Mouse (Mus musculus) granulocyte monocyte progenitor cell, adult 5-6 weeks (primary cell): ENCODE data around the gene Pecam1. TPM values are rescaled to one million over a fixed set of nuclear protein-coding genes. Genes with fewer than 3 reads are reported as not detected.
"Not testable (repeated sequence)": the region's sequence is repeated elsewhere in the genome, so short reads cannot be mapped to it uniquely, and the experiment has no call there.

ENCODE experiments used
- ATAC-seq: replicated peaks from 2 replicates; pipeline ENCODE4 v1.8.0; 2016; ENCODE audit warnings: mild to moderate bottlenecking, moderate TSS enrichment, inconsistent platforms; ENCODE audit not compliant: poor library complexity, severe bottlenecking
- total RNA-seq, 2 experiments: library from RNA; stranded (forward) in 1 of 2; stranded (reverse) in 1 of 2; fragments of 200-712, 200-1000 nt in 1 of 2; fragments of >200 nt in 1 of 2; fragmentation: Nextera tagmentation in 1 of 2; gene quantifications; 2 replicates each; pipeline ENCODE4 v1.2.3; 2014 to 2017

Gene Pecam1
- total RNA-seq, 2 experiments from 2014 or later: 46.6 to 69.6 TPM

DNA sequence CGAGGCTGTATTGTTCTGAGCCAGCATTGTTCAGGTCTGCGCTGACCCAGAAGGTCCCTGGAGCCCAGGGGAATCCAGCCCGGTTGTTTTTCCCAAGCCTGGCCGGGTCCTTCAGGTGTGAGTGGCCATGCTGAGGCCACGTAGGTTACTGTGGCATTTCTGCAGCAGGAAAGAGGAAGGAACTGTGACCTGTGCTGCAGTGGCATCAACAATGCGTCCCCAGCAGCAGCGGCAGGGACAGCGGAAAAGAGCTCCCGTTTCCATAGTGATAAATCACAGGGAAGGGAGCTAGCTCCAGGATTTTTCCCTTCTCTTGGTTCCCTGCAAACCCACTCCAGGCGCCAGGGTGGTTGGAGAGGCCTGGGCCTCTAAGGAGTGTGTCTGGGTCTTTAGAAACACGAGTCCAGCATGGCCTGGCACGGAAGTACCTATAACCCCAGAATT is 13.2 kb downstream of the Pecam1 start:
- ATAC-seq: peak; percentile 48

DNA sequence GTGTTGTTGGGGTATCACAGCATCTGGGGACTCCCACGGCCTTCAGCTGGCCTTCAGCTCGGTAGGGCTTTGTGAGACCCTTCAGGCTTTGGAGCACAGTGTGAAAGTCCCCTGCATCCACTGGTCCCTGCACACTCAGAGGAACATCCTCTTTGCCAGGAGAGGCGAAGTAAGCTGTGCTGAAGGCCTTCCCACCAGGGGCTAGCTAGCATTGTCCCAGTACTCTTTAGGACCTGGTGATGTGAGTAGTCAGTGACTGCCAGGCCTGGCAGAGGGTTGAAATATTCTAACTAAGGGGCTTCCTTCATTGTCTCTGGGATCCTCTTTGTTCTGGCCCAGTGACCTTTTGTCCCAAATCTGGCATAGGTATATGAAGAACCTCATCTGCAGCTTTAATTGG is 13.8 kb downstream of the Pecam1 start:
- no peak for ATAC-seq

DNA sequence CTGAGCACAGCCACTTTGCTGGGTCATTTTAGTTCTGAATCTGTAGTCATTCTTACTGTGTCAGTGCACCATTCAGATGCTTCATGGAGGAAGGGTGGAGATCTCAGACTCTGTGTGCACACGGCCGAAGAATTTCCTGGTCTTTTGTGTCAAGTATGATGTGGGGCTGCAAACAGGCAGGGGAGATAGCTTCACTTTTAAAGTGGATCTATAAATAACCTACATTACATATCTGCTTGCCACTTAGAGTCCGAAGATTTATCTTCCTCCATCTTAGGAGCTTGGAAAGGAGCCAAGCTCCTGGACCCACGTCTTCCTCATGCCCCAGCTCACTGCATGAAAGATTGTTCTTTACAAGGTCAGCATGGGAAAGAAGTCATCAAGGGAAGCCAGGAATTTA is 19.7 kb downstream of the Pecam1 start:
- ATAC-seq: no peak

DNA sequence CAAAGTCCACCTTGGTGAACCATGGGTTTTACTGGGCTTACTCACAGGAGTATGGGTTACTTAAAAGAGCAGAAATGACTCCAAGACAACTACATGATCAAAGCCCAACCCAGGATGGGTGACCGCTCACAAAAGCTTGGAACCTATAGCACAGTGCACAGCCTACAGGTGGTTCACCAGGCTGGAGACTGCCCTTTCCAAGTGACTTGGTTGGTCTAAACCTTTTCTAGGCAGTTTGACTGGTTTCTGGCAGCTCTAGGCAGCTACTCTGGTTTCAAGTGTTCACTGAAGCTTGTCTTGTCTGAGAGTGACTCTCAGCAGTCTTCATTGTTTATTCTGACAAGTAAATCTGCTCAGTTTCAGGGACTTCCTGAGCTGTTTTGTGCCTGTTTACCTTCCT is 20.8 kb downstream of the Pecam1 start:
- ATAC-seq: no peak

DNA sequence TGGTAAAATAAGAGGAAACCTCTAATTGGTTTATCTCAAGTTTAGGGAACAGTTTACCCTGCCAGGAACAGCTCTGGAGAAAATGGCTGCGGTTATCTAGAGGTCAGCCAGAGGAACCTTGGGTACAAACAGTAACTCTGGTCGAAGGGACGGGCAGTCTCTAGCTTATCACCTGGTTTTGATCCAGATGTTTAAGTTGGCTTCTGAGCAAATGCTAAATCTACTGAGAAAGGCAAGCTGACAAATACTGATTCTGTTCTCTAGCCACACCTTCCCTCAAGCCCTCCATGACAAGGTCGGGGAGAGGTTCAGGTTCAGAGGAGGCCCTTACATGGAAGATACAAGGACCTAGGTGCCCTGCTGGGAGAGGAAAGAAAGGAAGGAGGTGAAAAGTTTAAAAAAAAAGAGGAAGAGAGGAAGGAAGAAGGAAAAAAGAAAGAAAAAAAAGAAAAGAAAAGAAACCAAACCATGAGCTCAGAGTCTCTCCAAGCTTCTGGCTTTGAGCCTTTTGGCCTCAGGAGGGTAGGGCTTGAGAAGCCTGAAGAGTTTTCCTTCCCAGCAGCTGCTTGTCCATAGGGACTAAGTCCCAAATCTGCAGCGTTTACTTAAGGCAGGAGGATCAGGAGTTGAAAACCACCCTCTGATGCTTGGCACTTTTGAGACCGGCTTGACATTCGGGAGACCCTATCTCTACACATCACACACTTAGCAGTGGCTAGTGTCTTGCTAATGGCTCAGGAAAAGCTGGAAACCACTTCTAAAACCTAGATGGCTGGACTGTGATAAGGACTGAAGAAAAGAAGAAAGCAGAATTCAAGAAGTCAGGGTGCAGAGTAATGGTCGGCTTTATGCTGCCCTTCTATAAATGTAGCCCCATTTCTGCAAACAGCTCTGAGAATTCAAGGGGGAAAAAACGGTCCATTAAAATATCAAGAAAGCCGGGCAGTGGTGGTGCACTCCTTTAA is 21.7 kb downstream of the Pecam1 start:
- ATAC-seq: no peak

DNA sequence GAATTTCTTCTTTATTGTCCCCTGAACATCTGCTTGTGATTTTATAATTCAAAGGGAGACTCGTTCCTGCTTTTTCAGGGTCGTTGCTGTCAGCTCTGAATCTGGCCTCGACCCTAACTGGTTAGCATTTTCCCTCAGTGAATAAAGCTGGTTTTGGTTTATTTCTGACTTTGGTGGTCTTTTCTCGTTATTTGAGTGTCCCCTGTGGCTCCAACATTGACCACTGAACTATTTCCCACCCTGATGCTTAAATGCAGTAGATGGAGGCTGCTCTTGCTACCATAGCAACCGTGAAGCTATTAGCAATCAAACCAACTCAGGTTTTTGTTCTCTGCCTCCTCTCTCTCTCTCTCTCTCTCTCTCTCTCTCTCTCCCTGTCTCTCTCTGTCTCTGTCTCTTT is 22.5 kb downstream of the Pecam1 start:
- ATAC-seq: no peak

DNA sequence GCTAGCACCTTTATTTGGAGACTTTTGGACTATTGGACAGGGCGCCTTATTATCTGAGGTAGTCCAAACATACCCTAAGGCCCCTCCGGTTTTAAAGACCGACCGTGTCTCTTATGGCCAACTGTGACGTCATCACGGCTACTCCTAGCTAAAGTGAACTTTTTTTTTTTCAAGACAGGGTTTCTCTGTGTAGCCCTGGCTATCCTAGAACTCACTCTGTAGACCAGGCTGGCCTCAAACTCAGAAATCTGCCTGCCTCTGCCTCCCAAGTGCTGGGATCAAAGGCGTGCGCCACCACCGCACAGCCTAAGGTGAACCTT is 25.6 kb downstream of the Pecam1 start:
- not testable (repeated sequence) for ATAC-seq

DNA sequence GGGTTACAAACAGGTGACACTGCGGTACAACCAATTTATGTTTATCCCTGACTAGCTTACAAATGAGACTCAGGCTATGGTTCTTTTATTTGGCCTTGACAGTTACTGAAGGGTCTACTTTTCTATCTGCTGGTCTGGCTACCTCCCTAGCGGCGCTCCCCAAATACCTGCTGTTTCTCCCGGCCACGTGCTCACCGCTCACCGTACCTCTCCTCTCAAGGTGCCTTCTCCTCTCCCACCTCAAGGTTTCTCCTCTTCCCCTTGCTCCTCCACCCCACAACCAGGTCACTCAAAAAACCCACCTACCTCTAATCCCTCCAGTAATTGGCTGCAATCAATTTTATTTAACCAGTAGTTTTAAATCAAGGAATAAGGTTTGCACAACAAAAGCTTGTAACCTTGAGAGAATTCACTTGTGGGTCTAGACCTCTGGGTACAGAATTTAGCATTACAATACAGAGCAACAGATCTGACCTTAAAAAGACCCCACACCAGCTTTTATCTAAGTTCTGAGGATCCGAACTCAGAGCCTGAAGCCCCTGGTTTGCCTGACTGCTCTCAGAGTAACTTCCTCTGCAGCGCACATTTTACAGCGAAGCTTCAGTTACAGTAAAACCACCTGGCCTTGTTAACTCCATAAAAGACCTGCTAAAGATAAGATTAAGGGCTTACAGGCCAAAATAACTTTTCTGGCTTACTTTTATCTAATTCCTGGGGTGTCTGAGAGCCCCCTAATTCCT is 26.1 kb downstream of the Pecam1 start:
- no peak for ATAC-seq

DNA sequence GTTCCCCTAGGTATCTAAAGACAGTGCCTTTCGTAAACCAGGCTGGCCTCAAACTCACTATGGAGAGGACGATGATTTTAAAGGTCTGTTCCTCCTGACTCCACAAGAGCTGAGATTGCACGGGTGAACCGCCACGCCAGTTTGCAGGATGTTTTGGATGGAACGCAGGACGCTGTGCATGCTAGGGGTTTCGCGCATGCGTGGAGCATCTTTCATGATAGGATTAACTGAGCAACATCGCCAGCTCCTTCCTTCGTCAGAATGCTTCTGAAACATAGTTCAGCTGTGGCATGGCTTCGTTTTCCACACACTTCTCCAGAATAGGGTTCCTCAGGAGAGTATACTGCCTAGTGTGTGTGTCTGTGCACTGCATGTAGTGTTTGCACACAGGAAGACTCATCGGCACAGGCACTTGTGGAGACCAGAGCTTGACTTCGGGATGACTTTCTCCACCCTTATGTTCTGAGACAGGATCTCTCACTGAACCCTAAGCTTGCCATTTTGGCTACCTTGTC is 26.8 kb downstream of the Pecam1 start:
- ATAC-seq: no peak

DNA sequence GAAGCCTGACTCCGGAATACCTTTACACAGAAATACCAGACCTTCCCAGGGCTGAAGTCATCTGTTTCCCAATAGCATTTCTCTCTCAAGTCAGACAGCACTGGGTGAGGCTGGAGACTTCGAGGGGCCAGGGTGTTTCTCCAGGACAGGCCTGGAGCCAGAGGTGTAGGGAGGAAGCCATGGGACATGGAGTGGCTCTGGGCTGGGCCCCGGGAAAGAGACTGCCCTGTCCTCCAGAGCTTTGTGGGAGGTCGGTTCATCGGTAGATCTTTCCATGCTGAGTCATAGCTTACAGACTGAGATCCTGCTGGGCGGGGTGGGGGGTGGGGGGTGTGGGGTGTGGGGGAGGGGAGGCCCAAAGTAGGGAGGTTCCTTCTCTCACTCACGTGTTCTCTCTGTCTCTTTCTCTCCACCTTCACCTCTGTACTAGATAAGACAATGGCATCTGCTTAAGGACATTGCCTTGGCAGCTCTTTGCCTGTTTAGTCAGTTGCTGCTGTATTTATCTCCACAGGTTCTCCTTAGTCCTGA is 27.5 kb downstream of the Pecam1 start:
- peak; percentile 55 for ATAC-seq

DNA sequence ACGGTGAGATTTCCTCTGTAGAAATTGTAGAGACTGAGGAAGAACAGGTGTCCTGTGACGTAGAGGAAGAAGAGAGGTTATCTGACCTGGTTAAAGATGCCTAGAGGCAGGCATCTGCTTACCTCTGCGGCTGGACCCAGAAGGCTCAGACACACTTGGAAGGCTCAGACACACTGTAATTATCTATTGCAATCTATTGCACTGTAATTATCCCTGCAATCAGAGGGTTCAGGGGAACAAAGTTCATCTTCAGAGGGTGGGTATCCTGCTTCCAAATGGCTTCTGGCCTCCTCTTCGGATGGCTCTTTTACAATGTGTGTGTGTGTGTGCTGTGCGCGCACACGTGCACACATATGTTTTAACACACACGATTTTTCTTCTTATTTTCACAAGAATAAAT is 30.0 kb downstream of the Pecam1 start:
- no peak for ATAC-seq

DNA sequence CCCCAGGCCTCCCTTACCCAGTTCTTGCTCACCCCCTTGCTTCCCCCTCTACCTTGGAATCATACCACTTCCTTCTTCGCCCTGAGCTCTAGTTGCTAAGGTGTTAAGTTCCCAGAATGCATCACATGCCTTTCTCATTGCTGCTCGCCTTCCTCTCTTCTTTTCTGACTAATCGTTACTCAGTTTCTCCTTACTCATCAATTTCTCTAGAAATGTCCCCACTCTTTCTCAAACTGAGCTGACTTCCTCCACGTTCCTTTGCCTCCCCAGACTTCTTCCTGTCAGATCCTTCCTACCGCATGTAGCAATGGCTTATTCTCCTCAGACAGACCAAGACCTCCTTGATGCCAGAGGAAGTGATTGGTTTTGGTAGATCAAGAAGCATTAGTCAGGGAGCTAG is 33.9 kb downstream of the Pecam1 start:
- ATAC-seq: peak; percentile 69

DNA sequence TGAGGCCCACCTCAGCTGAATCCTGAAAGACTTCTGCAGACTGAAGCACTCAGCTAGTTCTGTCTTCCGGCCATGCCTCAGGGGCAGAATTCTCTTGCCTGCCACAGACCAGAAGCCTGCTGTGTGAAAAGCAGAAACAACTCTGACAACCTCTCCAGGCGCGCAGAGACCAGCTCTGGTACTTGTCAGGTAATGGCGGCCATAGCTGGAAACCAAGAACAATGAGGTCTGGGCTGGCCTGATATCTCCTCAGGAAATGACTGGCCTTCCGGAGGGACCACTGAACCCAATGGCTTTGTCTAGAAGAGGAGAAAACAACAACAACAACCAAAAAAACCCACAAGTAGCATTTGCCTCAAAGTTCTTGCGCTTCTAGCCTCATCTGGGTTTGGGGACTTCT is 35.4 kb downstream of the Pecam1 start:
- no peak; the same call in 1 of the 2 replicates for ATAC-seq

DNA sequence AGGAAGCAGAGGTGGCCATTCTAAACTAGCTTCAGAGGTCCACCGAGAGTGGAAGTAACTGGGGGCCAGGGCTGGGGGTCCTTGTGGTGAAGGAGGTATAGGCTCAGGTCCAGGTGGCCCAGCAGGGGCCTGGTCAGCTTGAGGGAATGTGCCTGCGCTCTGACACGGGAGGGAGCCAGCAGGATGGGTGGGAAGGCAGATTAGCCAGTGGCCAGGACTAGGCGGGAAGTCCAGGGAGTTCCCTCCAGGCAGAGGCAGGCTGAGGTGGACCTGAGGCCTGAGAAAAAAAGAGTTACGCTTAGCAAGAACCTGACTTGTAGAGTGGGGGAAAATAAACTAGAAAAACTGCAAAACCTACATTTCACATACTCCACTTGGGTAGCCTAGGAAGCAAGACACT is 39.6 kb downstream of the Pecam1 start:
- ATAC-seq: no peak

DNA sequence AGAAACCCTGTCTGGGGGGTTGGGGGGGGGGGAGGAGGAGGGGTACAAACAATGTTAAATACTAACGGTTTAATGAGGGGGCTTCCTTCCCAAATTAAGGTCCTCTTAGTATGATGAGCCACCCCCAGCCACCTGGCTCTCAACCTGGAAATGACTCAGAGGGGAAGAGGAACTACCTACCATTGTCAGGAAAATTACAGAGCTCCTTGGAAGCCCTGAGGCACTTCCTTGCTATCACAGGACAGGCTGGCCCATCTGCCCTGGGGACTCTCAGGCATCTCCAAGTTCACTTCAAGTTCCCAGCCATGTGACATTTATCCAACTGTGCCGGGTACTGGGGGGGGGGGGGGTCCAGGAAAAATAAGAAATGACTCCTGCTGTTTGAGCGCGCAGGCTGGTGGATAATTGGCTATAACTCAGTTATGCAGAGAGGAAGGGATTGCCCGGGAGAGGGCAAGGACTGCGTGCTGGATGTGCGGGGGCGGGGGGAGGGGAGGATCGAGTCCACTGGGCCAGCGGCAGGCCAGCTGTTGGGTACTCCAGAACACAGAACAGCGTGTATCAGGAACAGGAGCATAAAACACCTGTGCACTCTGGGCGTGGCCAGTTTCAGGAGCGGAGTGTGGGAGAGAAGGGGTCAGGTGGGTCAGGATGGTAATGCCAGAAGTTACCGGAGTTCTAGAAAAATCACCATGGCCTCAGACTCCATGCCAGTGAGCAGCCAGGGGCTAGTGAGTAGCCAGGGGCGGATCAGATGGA is 41.0 kb downstream of the Pecam1 start:
- ATAC-seq: peak; percentile 26; the same call in 1 of the 2 replicates

DNA sequence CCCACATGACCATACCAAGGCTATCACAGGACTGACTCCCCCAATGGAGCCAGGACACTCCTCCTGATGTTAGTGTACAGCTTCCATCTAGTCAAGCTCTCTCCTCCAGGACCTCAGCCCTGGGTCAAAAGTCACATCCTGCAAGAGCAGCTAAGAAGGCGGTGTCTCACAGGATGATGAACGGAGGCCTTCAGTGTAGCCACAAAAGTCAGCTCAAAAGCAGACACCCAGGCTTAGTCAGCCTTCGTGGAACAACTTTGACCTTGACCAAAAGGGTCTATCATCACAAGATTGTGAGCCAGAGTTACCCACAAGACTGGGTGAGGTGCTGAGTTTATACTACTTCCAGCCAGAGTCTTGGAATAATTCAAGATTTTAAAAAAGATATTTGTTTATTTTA is 42.6 kb downstream of the Pecam1 start:
- no peak for ATAC-seq

DNA sequence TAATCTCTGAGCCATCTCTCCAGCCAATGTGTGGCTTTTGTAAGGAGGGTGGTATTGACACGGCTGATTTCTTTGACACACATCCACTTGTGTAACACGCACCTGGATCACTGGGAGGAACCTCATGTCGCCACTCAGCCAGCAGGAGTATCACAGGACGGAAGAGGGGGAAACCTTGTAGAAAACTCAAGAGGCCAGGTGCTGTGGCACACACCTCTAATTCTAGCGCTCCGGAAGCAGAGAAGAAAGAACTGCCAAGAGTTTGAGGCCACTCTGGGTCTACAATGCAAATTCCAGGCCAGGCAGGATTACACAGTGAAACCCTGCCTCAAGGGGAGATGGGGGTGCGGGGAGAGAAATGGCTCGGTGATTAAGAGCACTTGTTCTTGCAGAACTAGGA is 43.3 kb downstream of the Pecam1 start:
- no peak for ATAC-seq

DNA sequence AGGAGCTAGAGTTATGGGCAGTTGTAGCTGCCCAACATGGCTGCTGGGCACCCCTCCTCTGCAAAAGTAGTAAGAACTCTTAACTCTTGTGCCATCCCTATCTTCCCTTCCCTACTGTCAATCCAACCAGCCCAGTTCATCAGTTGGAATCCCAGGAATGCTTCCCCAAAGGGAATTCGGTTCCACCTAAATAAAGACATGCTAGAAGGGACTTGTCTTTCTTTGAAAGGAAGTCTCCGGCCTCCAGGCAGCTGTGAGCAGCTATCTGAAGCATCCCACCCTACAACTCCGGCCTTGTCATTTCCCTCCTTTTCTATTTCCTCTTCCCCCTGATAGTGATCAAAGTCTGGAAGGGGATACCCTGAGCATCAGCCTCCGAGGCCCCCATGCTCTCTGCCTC is 44.2 kb downstream of the Pecam1 start:
- ATAC-seq: no peak

DNA sequence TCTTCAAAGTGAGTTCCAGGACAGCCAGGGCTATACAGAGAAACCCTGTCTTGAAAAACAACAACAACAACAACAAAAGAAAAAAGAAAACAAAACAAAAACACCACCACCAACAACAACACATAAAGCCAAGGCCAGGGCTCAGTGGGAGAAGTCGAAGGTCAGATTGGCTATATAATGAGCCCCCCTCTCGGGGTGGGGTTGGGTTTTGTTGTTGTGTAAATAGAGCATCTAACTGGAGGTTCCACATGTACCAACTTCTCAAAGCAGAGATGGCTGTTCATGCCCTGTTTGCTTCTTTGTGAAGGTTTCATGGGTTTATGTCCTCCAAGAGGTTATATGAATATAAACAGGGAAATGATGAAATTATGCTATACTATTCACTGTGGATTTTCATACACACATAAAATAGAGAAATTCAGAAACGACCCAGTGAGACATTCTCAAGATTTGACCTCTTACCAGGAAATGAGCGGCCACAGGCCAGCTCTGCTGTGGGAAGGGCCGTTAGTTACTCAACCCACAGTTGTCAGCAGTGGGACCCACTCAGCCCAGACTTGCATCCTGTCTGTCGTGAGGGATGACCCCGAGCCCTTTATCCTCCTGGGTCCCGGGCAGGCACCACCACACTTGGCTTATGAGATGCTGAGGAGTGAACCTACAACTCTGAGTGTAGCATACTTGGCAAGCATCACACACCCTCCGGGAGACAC is 45.9 kb downstream of the Pecam1 start:
- ATAC-seq: peak; percentile 63

DNA sequence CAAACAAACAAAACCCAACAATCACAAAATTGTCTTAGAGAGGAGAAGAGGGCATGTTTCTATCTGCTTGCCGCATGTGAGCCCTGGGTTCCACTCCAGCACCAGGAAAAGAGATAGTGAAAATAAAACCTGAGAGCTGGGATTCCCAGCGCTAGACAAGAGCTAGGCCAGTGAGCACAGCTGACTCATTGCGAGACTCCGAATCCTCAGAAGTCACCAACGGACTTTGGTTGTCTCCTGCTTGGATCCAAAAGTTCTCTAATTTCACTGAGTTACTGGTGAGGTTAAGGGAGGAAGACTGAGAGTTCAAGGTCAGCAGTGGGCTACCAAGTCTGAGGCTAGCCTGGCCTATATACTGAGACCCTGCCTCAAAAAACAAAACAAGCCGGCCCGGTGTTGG is 46.5 kb downstream of the Pecam1 start:
- no peak for ATAC-seq
